Mouse (Mus musculus) liver, embryonic 12.5 days (tissue): Measurements from ENCODE around the gene Slc5a1. TPM values are rescaled to one million over a fixed set of nuclear protein-coding genes. Genes with fewer than 3 reads are reported as not detected.
A peak's percentile ranks its signal among the peaks of the same experiment; 100 is the strongest.

Experiments used
- ATAC-seq: fragments of 200-750 bp; cut with Nextera tagmentation; 2 replicates; pipeline ENCODE4 v1.8.0; 2017; ENCODE audit warnings: moderate number of reproducible peaks, mild to moderate bottlenecking, moderate library complexity
- H3K27ac ChIP-seq: fragments of 300-500 bp; sonication (generic); 2 replicates; pipeline ENCODE4 v1.5.1; 2016; ENCODE audit warnings: mild to moderate bottlenecking
- H3K27me3 ChIP-seq: fragments of 300-500 bp; sonication (generic); replicated peaks from 2 replicates; pipeline ENCODE4 v1.6.1; 2016; ENCODE audit warnings: mild to moderate bottlenecking, moderate library complexity
- H3K36me3 ChIP-seq: fragments of 300-500 bp; sonication (generic); 2 replicates; pipeline ENCODE4 v1.6.1; 2016; ENCODE audit warnings: mild to moderate bottlenecking, moderate library complexity
- H3K4me1 ChIP-seq: fragments of 300-500 bp; sonication (generic); 2 replicates; pipeline ENCODE4 v1.6.1; 2016
- H3K4me2 ChIP-seq: fragments of 300-500 bp; sonication (generic); 2 replicates; pipeline ENCODE4 v1.6.1; 2016; ENCODE audit warnings: mild to moderate bottlenecking, moderate library complexity
- H3K4me3 ChIP-seq: fragments of 300-500 bp; sonication (generic); 2 replicates; pipeline ENCODE4 v1.5.1; 2016; ENCODE audit warnings: mild to moderate bottlenecking, moderate library complexity
- H3K9ac ChIP-seq: fragments of 300-500 bp; sonication (generic); 2 replicates; pipeline ENCODE4 v1.6.1; 2016; ENCODE audit warnings: mild to moderate bottlenecking, moderate library complexity
- H3K9me3 ChIP-seq: fragments of 300-500 bp; sonication (generic); replicated peaks from 2 replicates; pipeline ENCODE4 v1.6.1; 2016; ENCODE audit warnings: mild to moderate bottlenecking, moderate library complexity
- WGBS: fragments of 180-500 bp; shearing (Covaris S2); methylation state at CpG from one replicate; pipeline ENCODE4 v1.1.7; 2016; ENCODE audit not compliant: insufficient replicate concordance; 5-methylcytosine and 5-hydroxymethylcytosine counted together
- polyA plus RNA-seq: library from polyadenylated mRNA; unstranded; fragments of >200 nt; fragmentation: Nextera tagmentation; extraction: Ambion mirVana; gene quantifications from 2 replicates; pipeline ENCODE4 v1.2.1, GENCODE M21; 2016

Gene Slc5a1
- polyA plus RNA-seq: not detected in 2 replicates

DNA sequence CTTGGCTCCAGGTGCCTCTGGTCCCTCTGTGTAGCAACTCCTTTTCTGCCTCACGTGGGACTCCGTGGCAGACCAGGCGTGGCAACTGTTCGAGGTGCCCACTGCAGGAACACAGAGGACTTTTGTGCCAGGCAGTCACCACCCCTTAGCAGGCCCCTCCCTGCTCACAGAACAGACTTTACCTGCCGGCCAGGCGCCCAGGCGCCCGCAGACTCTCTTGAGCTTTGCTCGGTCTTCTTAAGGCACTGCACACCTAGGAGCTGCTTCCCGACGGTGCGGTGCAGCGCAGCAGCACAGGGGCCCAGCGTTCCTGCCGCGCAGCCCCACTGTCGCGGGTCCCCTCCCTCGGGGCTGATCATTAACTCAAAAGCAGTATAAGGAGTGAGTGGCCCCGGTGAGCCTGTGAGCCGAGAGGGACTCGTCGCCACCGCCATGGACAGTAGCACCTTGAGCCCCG lies at the start of gene Slc5a1:
Gene Slc5a1 (plus strand): TSS at position 195 of the 457 bp plus-strand sequence.
- WGBS: 11% methylated on average over 25 of the region's 25 CpGs
- Histone ChIP-seq H3K27me3 (peaks cover 49% of the 10 kb centered on the region), H3K27ac (no peak within 1 kb of the TSS), H3K4me2 (0 out of 2 replicates have a peak within 1 kb of the TSS, but pooled peaks have one; percentile 6), H3K9me3 (no peaks in the 10 kb centered on the region), H3K4me3 (no peak within 1 kb of the TSS), H3K4me1 (no peaks in the 10 kb centered on the region), H3K36me3 (no peaks in the 10 kb centered on the region), H3K9ac (no peak within 1 kb of the TSS)
- no peak for ATAC-seq

DNA sequence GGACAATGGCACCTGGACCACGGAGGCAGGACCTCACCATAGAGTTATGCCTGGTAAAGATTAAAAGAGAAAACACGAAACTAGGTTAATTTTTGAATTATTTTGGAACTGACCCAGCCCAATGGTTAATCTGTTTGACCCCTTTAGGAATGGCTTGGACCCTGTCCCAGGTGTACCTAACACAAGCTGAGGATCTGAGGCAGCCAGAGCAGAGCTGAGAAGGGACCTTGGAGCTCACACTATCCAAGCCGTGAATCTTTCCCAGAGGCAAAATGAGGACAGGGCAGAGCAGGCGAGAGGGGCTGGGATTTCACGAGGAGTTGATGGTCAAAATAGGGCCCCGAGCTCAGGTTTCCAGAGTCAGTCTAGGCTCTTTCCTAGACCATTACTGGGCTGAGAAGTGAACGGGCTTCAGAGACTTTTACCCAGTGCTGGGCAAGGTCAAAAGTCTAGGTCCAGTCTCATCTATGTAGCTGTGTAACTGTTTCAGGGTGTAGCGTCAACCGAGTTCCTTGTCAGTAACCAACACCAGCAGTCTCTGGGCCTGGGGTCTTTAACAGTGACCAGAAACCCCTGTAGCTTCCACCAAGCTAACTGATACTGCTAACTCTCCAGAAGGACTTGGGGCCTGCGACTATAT lies 47.8 kb upstream of the Slc5a1 start:
- peaks cover 16% of the 10 kb centered on the region; the same call in 1 of the 2 replicates for H3K27me3 ChIP-seq
- H3K36me3 ChIP-seq: no peaks in the 10 kb centered on the region
- no peak overlapping the region for H3K4me2 ChIP-seq
- H3K9me3 ChIP-seq: no peaks in the 10 kb centered on the region
- no peak overlapping the region for H3K4me3 ChIP-seq
- H3K27ac ChIP-seq: no peak overlapping the region
- no peak overlapping the region for H3K9ac ChIP-seq
- no peaks in the 10 kb centered on the region for H3K4me1 ChIP-seq
- no peak for ATAC-seq
- 61% methylated on average over 10 of the region's 10 CpGs for WGBS

- H3K4me2 ChIP-seq: no peak overlapping the region
- H3K27me3 ChIP-seq: peaks cover 5% of the 10 kb centered on the region; the same call in 1 of the 2 replicates
- no peak for ATAC-seq
- H3K4me1 ChIP-seq: no peaks in the 10 kb centered on the region
- H3K27ac ChIP-seq: no peak overlapping the region
- no peaks in the 10 kb centered on the region for H3K9me3 ChIP-seq
- H3K4me3 ChIP-seq: no peak overlapping the region
- H3K9ac ChIP-seq: no peak overlapping the region
- H3K36me3 ChIP-seq: no peaks in the 10 kb centered on the region
Measured at GRCm38 (mm10) chr5:33070071-33070470, 33.9 kb upstream of the Slc5a1 start.

GRCm38 (mm10) chr5:33076490-33077191 lies 27.4 kb upstream of the Slc5a1 start:
- ATAC-seq: no peak
- Histone ChIP-seq H3K4me2 (no peak overlapping the region), H3K9ac (no peak overlapping the region), H3K9me3 (no peaks in the 10 kb centered on the region), H3K4me1 (no peaks in the 10 kb centered on the region), H3K36me3 (no peaks in the 10 kb centered on the region), H3K4me3 (no peak overlapping the region), H3K27me3 (peaks cover 3% of the 10 kb centered on the region; the same call in 1 of the 2 replicates), H3K27ac (no peak overlapping the region)
- 56% methylated on average over 6 of the region's 6 CpGs for WGBS

DNA sequence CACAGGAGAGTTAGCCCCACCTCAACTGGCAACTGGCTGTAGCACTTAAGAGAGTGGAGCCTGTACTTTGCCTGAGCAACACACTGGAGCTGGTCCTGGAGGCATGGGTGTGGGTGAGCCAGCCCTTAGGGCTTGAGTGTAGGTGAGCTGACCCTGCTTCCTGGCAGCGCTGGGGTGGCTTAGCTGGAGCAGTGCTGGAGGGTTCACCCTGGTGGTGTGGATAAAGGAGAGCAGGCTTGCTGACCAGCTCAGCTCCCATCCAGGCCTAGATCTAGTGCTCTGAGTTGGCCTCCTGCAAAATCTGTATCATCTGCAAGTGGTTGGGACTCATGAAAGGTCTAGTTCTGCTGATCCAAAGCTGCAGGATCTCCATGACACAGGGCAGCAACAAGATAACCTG lies 21.1 kb upstream of the Slc5a1 start:
- Histone ChIP-seq H3K27me3 (peaks cover 3% of the 10 kb centered on the region; the same call in 1 of the 2 replicates), H3K4me2 (no peak overlapping the region), H3K9ac (no peak overlapping the region), H3K27ac (no peak overlapping the region), H3K4me1 (no peaks in the 10 kb centered on the region), H3K9me3 (no peaks in the 10 kb centered on the region), H3K4me3 (no peak overlapping the region), H3K36me3 (no peaks in the 10 kb centered on the region)
- WGBS: 64% methylated on average over 1 of the region's 1 CpGs
- no peak for ATAC-seq

- no peak for ATAC-seq
- 71% methylated on average over 5 of the region's 5 CpGs for WGBS
- Histone ChIP-seq H3K27me3 (0 out of 2 replicates have a peak, but pooled peaks cover 3% of the 10 kb centered on the region), H3K9me3 (no peaks in the 10 kb centered on the region), H3K27ac (no peak overlapping the region), H3K36me3 (no peaks in the 10 kb centered on the region), H3K4me2 (no peak overlapping the region), H3K4me1 (no peaks in the 10 kb centered on the region), H3K9ac (no peak overlapping the region), H3K4me3 (no peak overlapping the region)
Measured at GRCm38 (mm10) chr5:33084599-33084998, 19.4 kb upstream of the Slc5a1 start.

- no peaks in the 10 kb centered on the region for H3K36me3 ChIP-seq
- H3K4me2 ChIP-seq: no peak overlapping the region
- H3K4me1 ChIP-seq: no peaks in the 10 kb centered on the region
- H3K27ac ChIP-seq: no peak overlapping the region
- 75% methylated on average over 6 of the region's 6 CpGs for WGBS
- no peak overlapping the region for H3K9ac ChIP-seq
- H3K4me3 ChIP-seq: no peak overlapping the region
- ATAC-seq: no peak
- H3K9me3 ChIP-seq: no peaks in the 10 kb centered on the region
- H3K27me3 ChIP-seq: no peaks in the 10 kb centered on the region
Measured at GRCm38 (mm10) chr5:33091342-33091741, 12.7 kb upstream of the Slc5a1 start.

GRCm38 (mm10) chr5:33095315-33095714 lies 8.7 kb upstream of the Slc5a1 start:
- H3K36me3 ChIP-seq: no peaks in the 10 kb centered on the region
- no peak overlapping the region for H3K4me2 ChIP-seq
- WGBS: 64% methylated on average over 4 of the region's 4 CpGs
- H3K27me3 ChIP-seq: 0 out of 2 replicates have a peak, but pooled peaks cover 3% of the 10 kb centered on the region
- no peak overlapping the region for H3K9ac ChIP-seq
- H3K9me3 ChIP-seq: no peaks in the 10 kb centered on the region
- no peaks in the 10 kb centered on the region for H3K4me1 ChIP-seq
- H3K4me3 ChIP-seq: no peak overlapping the region
- H3K27ac ChIP-seq: no peak overlapping the region
- ATAC-seq: no peak

- 50% methylated on average over 12 of the region's 12 CpGs for WGBS
- no peaks in the 10 kb centered on the region for H3K9me3 ChIP-seq
- H3K27ac ChIP-seq: no peak overlapping the region
- peaks cover 53% of the 10 kb centered on the region for H3K27me3 ChIP-seq
- H3K4me1 ChIP-seq: no peaks in the 10 kb centered on the region
- H3K9ac ChIP-seq: no peak overlapping the region
- H3K4me3 ChIP-seq: no peak overlapping the region
- H3K36me3 ChIP-seq: no peaks in the 10 kb centered on the region
- no peak for ATAC-seq
- H3K4me2 ChIP-seq: no peak overlapping the region
Measured at GRCm38 (mm10) chr5:33102369-33103055, 1.5 kb upstream of the Slc5a1 start.

GRCm38 (mm10) chr5:33104876-33105275 lies 857 bp downstream of the Slc5a1 start:
- Histone ChIP-seq H3K4me1 (no peaks in the 10 kb centered on the region), H3K27me3 (peaks cover 49% of the 10 kb centered on the region), H3K27ac (no peak overlapping the region), H3K9me3 (no peaks in the 10 kb centered on the region), H3K9ac (no peak overlapping the region), H3K4me2 (no peak overlapping the region), H3K4me3 (no peak overlapping the region), H3K36me3 (no peaks in the 10 kb centered on the region)
- no peak for ATAC-seq
- WGBS: 36% methylated on average over 1 of the region's 1 CpGs

DNA sequence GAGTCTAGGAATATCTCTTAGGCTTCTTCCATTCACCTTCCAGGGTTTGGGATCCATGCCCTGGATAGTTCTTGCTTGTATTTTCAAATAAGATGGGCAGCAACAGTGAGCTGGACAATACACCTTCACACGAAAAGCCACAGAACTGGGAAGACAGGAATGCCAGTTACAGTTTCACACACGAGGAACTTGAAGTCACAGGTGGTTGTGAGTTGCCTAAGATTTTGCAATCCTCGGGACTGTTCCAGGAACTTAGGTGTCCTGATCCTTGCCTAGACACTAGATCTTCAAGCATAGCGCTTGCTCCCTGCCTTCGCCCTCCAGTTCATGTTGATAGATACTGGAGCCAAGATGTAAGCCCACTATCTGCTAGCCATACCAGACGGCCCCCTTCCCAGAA lies 1.6 kb downstream of the Slc5a1 start:
- Histone ChIP-seq H3K9me3 (no peaks in the 10 kb centered on the region), H3K27me3 (peaks cover 49% of the 10 kb centered on the region), H3K4me2 (no peak overlapping the region), H3K36me3 (no peaks in the 10 kb centered on the region), H3K4me3 (no peak overlapping the region), H3K4me1 (no peaks in the 10 kb centered on the region), H3K9ac (no peak overlapping the region), H3K27ac (no peak overlapping the region)
- no peak for ATAC-seq
- 58% methylated on average over 6 of the region's 6 CpGs for WGBS

- Histone ChIP-seq H3K27ac (no peak overlapping the region), H3K9me3 (no peaks in the 10 kb centered on the region), H3K27me3 (peaks cover 44% of the 10 kb centered on the region), H3K4me3 (no peak overlapping the region), H3K4me2 (no peak overlapping the region), H3K4me1 (no peaks in the 10 kb centered on the region), H3K36me3 (no peaks in the 10 kb centered on the region), H3K9ac (no peak overlapping the region)
- no peak for ATAC-seq
- WGBS: 55% methylated on average over 6 of the region's 6 CpGs
Measured at GRCm38 (mm10) chr5:33107056-33107455, 3.0 kb downstream of the Slc5a1 start.
